Mouse (Mus musculus): ENCODE results near the gene Usp47.
"Not testable (repeated sequence)": the region's sequence is repeated elsewhere in the genome, so short reads cannot be mapped to it uniquely, and the experiment has no call there.

Usp47 gene

DNA sequence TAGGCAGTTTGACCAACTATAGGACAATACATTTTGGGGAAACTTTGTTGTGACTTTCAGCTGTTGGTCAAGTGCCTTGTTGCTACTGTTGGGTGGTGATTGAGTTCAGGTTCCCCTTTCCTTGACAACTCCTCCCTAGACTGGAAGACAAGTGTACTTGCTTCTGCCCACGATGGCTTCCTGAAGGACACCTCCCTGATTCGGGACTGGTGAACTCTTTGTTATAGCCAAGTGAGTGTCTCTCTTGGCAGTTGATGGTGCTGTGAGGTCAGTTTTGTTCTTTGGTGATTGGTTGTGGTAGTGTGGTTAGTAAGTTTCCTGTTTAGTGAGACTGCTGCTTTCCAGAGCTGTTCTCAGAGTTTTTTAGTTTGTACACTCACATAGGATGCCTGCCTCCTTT lies 19.5 kb downstream of the Usp47 start:
- DNase-seq, result peak; percentile 19

DNA sequence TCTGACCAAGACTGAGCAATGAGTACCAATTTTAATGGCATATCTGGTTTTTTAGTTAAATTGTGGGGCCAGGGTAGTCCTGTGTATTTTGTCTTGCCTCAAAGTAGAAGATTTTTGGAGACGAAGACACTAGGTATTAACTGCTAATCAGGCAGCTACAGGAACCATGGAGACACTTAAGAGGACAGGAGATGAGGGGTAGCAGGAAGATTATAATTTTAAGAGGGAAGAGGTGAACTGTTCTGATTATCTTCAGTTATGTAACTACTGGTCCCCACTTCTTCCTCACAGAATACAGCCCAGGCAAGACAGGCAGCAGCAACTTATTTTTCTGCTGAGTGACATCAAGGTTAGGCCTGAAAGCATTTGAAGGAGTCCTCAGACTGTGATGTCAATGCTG lies 21.9 kb downstream of the Usp47 start:
- DNase-seq, result no peak

DNA sequence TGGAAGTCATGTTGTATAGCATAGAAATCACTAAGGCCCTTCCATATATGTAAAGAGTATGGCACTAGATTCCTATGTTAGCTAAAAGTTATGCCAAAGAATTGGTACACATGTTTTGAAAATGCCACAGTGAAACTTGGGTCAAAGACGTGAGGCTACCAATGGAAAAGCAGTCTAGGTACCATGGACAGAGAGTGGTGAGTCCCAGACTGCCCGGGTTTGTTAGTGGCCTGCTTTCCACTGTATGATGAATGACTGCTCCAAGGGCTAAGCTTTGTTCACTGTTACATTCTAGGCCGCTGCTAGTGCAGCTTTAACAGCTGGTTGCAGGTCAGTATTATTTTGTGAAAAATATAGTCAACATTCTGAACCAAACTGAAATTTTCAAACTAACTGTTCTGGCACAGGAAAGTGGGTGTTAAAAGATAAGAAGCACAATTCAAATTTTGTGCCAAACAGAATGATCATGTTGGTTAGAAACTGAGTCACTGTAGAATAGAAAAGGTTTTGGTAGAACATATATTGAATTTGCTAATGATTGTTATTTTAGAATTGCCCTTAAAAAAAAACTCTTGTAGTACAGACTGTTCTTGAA lies 22.6 kb downstream of the Usp47 start:
- no peak for DNase-seq

DNA sequence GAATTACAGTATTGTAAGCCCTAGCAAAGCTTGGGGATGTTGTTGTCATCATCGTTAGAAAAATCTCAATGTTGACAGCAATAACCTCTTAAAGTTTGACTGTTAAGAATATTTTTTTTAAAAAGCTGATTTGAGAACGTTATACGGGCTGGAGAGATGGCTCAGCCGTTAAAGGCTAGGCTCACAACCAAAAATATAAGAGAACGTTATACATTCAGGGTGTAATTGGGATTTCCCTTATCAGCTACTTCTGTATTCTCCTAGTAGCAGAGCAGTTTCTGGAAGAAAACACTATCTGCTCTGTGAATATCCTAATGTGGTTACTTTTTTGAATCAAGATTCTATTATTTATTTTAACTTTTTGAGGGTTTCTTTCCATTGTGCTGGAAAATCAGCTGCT lies 25.3 kb downstream of the Usp47 start:
- no peak for DNase-seq

DNA sequence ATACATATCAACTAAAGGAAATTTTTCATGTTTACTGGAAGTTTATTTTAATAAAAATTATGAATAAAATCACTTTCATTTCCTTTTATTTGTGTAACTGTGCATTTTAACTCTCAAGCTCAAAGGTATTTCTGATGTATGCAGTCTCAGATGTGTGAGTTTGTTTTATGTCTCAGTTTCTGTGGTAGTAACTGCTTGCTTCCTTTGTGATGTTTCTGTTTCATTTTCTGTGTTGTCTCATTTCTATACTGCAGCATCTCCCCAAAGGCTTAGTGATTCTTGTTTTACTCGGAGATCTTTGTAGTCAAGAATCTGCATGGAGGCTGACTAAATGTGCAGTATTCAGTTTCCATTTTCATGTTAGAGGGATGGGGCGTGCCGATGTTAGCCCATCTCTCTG lies 30.4 kb downstream of the Usp47 start:
- DNase-seq, result no peak

DNA sequence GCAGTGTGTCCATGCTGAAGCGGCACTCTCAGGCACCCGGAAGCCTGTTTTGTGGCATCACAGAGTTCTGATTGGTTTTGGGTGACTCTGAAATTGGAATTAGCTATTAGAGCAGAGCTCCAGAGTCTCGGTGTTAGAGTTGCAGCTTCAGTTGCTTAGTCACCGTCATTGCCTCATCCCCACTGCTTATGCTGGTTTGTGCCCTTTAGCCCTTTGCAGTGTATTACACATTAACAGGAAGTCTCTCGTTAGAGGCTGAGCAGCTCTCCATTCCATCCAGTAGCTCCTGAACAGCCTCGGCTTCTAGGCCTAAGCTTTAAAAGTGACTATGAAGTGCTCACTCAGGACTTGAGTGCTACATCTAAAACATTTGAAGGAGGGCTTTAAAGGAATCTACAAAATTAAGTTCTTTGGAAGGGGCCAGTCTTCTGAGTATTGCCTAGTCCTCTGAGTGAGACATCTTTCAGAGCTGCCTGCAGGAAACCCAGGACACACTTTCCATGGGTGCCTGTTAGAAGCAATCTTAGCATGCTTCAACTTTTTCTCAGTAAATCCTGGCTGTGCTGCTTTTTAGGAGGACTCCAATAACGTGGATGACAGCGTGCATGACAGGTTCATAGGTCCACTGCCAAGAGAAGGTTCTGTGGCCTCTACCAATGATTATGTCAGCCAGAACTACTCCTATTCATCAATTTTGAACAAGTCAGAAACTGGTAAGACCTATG lies 32.8 kb downstream of the Usp47 start:
- DNase-seq, result peak; percentile 59

DNA sequence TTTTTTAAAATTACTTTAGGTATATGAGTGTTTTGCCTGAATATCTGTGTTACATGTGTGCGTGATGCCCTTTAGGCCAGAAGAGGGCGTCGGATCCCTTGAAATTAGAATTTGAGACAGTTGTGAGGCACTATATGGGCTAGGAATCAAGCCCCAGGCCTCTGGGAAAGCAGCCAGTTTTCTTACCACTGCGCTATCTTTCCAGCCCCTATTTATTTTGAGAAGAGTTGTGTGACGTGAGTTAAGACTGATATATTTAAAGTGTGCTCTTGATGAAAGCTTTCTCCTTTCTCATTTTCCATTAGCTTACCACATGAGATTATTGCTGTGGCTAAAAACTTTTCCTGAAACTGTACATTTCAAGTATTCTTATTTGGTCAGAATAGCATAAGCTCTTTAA lies 51.6 kb downstream of the Usp47 start:
- no peak for DNase-seq

DNA sequence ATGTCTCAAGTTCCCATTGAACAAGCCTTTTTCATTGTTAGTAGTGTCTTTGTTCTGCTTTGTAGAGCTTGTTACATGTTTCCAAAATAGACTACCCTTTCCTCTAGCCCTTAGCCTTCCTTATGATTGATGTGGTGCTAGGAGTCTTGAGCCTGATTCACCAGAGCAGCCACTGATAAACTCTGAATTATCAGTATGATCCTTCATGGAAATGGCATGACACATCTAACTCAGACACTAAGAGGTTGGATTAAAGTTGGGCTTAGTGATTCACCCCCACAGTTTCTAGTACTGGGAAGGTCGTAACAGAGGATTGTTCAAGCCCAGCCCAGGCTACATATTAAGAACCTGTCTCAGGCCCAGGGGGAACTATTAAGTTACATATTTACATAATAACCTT lies 59.3 kb downstream of the Usp47 start:
- no peak for DNase-seq

DNA sequence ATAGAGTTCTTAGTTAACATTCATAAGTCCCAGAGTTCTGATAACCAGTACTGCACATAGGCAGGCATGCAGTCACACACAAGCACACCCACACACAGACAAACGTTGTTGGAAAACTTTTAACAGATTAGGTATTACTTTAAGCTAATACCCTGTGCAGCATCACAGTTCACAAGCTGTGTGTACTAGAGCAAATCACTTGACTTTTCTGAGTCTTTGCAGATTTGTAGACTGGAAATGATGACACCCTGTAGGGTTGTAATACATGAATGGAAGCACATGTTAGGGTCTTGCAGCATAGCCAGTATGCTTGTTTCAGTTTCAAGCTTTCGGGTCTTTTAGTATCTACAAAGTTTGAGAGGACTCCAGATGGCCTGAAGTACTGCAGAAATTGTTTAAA lies 60.9 kb downstream of the Usp47 start:
- no peak for DNase-seq

DNA sequence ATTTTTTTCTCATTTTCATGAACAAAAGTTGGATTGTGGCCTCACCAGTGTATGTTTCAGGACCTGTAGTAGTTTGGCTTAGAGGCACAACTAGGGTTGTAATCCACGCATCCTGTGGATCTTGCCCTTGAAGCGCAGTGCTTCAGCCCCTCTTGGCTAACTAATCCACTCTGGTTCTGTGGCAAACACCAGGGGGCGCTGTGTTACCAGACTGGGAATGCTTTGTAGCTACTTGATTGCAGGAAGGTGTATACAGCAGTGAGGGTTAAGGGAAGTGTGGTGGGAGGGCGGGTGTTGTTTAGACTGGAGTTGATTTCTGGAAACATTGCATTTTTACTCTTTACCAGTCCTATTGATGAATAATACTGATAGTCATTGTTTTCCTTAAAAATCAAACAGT lies 61.8 kb downstream of the Usp47 start:
- peak; percentile 90 for DNase-seq

DNA sequence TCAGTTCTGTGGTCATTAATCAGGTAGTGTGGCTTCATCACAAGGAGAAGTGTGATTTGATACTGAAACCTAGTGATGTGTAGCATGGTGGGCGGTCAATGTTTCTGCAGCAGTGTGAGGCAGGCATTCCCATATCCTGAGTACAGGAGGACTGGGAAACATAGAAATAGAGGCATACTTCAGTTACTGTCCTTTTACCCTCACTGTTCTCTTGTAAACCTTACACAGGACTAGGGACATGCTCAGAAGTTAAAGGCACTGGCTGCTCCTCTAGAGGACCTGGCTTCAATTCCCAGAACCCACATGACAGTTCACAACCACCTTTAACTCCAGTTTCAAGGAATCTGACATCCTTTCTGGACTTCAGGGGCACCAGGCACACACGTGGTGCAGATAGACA lies 62.9 kb downstream of the Usp47 start:
- DNase-seq, result no peak

DNA sequence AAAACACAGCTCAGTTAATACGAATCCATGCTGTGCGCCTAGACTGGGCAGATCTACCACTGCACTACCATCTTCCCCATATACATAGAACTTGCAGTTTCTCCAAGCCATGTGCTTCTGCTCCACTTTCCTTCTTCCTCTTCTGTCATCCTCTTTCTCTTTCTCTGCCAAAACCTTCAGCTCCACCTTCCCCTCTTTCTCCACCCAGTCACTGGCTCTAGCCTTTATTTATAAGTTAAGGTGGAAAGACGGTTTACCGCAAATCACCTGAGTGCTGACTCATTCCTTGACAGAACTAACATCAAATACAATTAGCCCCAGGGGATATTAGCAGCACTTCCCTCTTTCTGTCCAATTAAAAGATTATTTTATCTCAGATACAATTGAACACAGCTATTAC lies 71.6 kb downstream of the Usp47 start:
- not testable (repeated sequence) for DNase-seq

DNA sequence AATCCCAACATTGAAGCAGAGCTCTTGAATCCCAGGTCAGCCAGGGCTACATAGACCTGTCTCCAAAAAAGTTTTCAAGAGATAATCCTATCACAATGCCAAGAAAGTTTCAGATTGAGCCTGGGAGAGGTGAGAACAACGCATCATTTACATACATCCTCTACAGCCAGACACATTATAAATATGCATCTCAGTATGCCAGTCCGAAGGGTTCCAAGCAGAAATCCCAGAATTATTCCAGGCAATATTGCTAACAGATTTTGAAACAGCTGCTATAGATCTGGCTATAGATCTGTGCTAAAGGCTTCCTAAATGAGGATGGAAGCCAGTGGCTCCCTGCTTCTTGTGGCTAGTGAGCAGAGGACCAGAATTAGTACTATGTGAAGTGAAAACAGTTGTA lies 77.6 kb downstream of the Usp47 start:
- DNase-seq, result no peak

DNA sequence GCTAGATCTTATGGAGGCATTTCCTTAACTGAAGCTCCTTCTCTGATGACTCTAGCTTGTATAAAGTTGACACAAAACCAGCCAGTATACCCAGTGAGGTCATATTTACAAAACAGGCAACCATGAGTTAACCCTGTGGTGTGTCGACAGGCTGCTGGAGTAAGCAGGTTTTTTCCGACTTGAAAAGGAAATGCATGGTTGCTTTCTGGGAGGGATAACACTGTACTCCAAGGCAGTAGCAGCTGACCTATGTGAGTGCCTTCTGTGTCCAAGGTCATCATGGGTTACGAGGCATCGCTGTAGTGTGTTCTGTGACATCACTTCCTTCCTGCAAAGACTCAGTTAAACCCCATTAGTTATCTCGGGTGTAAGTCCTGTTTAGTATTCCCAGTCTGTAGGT lies 79.6 kb downstream of the Usp47 start:
- no peak for DNase-seq

DNA sequence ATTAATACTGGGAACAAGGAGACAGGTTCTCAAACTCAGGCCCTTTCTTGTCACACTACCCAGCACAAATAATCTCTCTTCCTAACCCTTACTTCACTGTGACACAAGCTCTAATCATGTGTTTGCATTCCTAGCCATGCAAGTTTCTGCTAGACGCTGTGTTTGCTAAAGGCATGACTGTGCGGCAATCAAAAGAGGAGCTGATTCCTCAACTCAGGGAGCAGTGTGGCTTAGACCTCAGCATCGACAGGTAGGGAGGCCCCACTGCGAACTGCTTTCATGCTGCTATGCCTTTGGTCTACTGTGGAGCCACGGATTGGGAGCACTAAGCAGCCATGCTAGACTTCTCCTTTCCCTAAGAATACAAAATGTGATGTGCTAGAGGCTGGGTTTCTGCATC lies 80.5 kb downstream of the Usp47 start:
- no peak for DNase-seq

DNA sequence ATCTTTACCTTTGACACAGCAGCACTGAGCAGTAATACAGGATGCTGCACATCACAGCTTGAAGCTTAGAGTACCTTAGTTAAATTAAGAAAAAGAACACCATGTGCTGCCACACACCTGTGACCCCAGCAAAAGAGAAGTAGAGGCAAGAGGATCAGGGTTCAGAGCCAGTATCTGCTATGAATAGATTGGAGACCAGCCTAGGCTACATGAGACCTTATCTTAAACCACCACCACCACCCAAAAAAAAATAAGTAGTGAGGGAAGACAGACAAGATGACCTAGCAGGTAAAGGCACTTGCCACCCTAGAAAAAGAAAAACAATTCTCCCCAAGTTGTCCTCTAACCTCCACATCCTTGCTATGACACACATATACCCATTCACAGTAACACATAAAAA lies 85.5 kb downstream of the Usp47 start:
- DNase-seq, result no peak

DNA sequence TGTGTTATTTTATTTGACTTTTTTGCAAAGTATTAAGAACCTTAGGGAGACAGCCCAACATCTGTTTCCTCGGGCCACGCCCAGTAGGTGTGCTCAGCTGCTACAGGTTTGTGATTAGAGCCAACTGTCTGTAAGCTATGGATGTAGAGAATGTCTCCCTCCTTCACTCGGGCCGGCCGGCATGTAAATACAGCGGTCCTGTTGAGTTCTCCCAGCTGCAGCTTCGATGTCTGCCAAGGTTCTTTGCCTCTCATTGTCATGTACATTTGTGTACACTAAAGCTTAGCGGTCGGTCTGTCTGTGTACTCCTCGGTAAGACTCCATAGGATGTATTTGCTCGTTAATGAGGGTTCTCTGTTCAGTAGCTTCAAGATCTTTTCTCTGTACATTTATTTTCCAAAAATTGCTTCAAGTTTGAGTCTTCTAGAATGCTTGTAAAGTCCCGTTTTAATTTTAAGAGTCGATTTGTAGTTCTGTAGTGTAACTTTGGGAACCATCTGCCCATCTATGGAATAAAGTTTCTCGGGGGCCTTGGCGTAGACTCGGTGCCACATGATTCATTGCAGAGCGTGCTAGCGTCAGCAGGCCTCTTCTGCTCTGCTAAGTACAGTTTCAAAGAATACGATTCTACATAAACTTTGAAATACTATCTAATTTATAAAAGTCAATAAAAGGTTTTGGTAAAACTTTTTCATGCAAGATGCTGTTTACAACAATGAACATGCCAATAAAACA lies 87.5 kb downstream of the Usp47 start:
- DNase-seq, result no peak

DNA sequence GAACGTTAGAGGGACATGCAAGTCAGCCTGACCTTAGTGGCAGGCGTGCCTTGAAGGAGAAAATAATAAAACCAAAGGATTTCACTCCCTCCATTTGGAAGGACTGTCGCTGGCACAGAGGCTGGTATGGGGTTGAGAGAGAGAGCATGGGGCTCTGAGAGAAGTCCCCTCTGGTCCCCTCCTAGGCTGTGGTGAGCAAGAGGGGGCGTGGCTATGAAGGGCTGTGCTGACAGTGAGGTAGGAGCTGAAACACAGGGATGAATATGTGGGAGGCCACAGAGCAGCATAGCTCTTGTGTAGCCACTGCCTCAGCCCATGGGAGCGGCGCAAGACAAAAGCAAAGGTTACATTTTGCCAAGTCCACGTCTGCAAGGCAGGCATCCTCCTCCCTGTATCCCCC lies 94.2 kb downstream of the Usp47 start:
- DNase-seq, result no peak

DNA sequence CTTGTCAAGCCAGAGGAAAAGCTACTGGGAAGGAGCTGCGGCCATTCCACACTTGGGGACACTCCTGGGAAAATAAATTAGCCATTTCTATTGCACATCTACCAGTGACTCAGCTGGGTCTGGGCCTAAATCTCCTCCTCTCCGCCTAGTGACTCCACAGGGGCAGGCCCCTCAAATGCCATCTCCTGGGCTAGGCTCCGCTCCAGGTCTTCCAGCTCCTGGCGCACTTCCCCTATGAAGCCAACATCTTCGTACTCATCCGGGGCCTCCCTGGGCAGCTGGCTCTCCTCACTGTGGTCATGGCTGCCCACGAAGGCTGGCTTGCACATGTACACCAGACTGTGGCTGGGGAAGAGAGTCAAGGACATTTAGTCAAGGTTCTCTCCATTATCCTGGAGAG lies 94.8 kb downstream of the Usp47 start:
- no peak for DNase-seq

DNA sequence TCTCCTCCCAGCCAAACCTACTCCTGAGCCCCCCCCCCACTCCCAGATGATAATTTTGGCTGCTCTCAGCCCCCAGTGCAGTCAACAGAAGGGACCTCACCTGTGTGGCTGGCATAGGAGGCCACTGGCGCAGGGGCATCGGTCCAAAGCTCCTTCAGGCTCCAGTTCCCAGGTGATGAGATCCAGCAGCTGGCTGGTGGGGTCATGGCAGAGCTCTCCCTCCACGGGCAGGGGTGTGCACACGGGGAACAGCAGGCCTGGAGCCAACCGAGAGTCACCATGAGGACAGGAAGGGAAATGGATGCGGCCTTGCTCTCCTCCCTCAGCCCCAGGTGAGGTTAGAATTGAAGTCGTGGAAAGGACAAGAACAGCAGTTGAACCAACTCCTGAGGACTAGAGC lies 95.9 kb downstream of the Usp47 start:
- no peak for DNase-seq

DNA sequence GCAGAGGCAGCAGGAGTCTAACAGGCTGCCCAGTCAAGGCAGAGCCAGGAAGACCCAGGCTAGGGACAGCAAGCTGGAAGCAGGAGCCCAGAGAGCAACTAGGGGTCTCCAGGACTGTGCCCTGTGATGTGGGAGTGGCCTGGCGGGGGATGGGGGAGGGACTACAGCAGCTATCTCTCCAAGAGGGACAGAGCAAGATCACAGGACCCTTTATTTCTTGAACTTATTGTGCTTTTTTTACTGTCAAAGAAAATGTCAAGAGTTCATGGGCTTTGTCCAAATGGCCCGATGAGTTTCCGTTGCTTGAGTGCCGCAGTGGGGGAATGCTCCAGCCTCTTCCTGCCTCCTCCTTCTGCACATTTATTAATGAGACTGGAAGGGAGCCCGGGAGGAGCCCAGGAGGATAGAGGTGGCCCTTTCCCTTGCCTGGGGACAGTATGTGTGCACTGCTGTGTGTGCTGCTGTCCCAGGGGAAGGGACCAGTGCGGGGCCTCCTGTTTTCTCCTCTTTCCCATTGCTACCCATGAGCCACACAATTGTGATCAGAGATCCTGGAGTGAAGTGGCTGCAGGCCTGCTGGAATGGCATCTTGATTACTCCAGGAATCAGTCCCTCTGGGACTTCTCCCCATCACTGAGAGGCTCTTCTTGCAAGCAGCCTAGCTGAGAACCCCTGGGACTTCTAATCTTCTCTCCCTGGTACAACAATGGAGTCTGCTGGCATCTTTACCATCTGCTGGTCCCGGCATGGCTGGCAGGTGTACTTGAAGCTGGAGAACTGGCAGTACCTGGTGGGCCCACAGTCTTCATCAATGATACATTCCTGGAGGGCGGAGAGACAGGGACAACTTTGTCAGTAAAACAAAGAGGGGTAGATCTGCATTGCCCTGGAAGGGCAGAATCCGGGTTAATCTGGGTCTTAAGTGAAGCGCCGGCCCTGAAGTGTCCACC lies 97.8 kb downstream of the Usp47 start:
- DNase-seq, result no peak

DNA sequence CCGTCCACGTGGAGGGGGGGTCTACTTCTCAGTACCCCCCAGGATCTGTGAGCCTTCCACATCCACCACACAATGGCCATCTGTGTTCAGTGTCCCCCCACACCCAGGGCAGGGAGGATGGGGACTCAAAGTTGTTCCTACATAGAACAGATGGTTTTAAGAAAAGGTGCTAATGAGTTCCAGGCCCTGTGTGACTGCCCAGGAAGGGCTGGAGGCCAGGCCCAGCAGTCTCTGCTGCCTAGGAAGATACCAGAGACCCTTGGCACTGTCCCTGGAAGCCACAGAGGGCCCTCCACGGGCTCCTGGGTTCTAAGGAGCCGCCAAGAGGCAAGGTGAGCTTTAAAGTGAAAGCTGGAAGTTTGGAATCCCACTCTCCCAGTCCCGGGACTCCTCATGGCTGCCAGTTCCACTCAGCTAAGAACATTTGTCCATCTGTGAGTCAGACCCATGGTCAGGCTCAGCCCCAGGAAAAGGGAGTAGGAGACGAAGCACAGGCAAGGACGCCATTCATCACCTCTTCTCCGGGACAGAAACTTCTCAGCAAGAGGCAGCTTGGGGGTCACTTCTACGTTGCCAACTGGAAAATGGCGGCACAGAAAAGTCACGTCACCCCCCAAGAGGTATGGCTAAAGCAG lies 98.7 kb downstream of the Usp47 start:
- no peak for DNase-seq

DNA sequence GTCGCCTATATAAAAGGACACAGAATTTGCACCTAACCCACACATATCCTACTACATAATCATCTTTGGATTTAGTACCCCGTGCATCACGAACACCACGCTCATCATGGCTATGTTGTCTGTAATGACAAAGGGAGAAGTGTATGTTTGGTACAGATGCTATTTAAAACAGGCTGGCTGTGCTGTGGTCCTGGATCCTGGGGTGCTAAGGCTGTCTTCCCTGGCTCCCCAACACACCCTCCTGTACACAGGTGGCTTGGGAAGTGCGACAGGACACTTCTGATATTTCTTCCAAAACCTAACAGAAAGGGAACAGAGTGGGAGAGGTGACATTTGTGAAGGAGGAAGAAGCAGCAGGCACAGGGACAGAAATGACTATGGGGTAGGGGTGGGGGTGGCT lies 100.3 kb downstream of the Usp47 start:
- no peak for DNase-seq
